Mouse (Mus musculus): ENCODE data around the gene Tpcn1. TPM values are rescaled to one million over a fixed set of nuclear protein-coding genes. Genes with fewer than 3 reads are reported as not detected.
A peak's percentile ranks its signal among the peaks of the same experiment; 100 is the strongest.

Gene Tpcn1
- polyA plus RNA-seq, 1 experiment from 2014 or later: 24.0 TPM

DNA sequence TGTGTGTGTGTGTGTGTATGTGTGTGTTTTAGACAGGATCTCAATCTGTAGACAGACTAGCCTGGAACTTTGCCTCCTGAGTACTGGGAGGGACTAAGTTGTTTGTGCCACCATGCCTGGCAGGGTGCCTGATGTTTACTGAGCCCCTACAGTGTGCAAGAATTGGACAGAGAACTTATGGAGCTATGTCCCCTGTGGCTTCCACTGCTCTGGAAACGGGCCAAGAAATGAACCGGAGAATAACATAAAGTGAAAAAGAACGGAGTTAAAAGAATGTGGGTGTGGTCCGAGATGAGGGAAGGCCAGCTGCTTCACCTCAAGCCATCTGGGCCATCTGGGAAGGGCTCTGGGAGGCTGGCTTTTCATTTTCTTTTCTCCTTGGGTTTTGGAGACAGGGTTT, 73.7 kb downstream of the Tpcn1 start:
- Histone ChIP-seq H3K4me3 (no peak overlapping the region), H3K4me2 (replicated peaks) (no peak overlapping the region; the same call in 1 of the 2 replicates), H3K27me3 (peaks cover 5% of the 10 kb centered on the region), H3K36me3 (no peaks in the 10 kb centered on the region), H3K27ac (peak overlapping the region; percentile 63; the same call in 1 of the 2 replicates), H3K9ac (no peak overlapping the region), H3K4me1 (peaks cover 59% of the 10 kb centered on the region), H3K9me3 (no peaks in the 10 kb centered on the region)
- ATAC-seq (ENCODE audit: low FRiP score, low read depth): no peak
- 2% methylated on average over 4 of the region's 4 CpGs for WGBS

DNA sequence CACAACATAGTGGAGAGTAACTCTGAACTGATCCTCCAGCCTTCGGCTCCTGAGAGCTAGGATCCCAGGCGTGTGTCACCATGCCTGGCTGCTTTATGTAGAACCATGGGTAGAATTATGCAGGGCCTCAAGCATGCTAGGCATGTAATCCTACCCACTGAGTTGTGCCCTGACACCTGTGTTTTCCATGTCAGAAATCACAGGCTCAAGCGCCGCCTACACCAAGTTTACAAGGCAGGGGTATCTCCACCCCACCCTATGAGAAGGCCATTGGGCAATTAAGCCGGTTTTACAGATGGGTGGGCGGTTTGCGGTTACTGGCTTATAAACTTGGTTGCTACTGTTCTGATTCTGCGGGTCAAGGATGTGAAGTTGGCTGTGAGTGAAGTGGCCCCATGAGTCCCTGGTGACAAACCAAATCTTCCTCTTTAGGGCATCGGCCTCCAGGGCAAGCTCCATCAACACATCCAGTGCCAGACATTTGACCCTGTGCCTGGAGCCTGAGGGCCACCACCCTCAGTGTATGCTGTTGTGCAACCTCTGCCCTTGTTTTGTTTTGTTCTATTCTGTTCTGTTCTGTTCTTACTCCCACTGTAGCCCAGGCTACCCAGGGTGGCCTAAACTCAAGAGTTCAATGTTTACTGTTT, 74.3 kb downstream of the Tpcn1 start:
- peak; percentile 16 for ATAC-seq (ENCODE audit: low FRiP score, low read depth)
- WGBS: 49% methylated on average over 9 of the region's 9 CpGs
- no peak overlapping the region for H3K9ac ChIP-seq
- no peak overlapping the region for H3K4me3 ChIP-seq
- H3K27ac ChIP-seq: peak overlapping the region; percentile 63; the same call in 1 of the 2 replicates
- no peak overlapping the region for H3K4me2 ChIP-seq (replicated peaks)
- H3K27me3 ChIP-seq: peaks cover 5% of the 10 kb centered on the region
- peaks cover 4% of the 10 kb centered on the region; the same call in 1 of the 2 replicates for H3K9me3 ChIP-seq
- H3K4me1 ChIP-seq: peaks cover 59% of the 10 kb centered on the region
- H3K36me3 ChIP-seq: no peaks in the 10 kb centered on the region

DNA sequence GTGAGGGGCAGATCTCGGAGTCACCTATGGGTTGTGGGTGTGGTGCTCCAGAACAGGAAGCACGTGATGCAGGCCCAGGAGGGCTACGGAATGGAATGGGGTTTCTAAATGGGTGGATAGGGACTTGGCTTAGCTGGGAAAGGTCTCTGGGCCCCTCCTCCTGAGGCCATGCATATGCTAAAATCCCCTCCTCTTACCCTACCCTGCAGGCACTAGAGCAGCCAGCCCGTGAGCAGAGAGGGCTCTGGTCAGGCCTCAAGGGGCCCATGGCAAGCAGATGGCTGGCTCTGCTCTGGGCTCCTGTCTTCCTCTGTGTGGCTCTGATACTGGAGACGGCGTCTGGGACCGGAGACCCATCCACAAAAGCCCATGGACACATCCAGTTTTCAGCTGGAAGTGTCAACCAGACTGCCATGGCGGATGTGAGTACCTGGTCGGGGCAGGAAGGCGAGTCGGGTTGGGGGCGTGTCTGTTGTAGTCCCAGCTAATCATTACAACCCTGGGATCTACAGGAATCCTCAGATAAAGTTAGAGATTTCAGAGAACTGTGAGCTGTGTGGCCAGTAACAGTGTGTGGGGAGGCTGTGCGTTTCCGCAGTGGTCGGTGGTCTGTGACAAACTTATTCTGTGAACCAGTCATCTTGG, 75.4 kb downstream of the Tpcn1 start:
- Histone ChIP-seq H3K9ac (no peak overlapping the region), H3K36me3 (no peaks in the 10 kb centered on the region), H3K9me3 (peaks cover 4% of the 10 kb centered on the region; the same call in 1 of the 2 replicates), H3K4me2 (replicated peaks) (peak overlapping the region; percentile 21; the same call in 1 of the 2 replicates), H3K4me3 (no peak overlapping the region), H3K4me1 (peaks cover 59% of the 10 kb centered on the region), H3K27ac (no peak overlapping the region), H3K27me3 (peaks cover 5% of the 10 kb centered on the region)
- 44% methylated on average over 15 of the region's 15 CpGs for WGBS
- no peak for ATAC-seq (ENCODE audit: low FRiP score, low read depth)

DNA sequence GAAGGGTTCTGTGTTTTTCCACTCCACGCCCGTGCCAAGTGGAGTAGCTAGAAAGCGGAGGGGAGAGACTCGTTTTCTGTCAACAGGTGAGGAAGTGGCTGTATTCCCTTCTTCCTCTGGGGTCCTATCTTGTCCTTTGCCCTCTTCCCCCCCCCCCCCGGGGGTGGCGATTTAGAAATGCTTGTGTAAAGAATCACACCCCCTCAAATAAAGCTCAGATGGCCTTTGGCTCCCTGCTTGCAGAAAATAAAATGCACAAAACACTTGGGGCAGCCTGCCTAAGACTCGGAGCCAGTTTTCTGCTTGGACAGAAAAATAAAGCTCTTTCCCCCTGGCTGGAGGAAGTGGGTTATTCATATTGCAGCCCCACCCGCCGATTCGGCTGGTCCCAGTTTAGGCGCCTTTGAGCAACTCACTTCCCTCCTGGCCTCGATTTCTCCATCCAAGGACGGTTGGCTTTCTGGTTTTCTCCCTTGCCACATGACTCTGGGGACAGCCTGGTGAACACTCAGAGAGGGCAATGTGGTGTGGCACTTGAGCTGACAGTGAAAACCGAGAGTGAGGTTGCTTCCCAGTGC, 76.7 kb downstream of the Tpcn1 start:
- Histone ChIP-seq H3K36me3 (no peaks in the 10 kb centered on the region), H3K9ac (peak overlapping the region; percentile 59), H3K4me2 (replicated peaks) (peak overlapping the region; percentile 70), H3K4me3 (peak overlapping the region; percentile 57), H3K9me3 (peaks cover 4% of the 10 kb centered on the region; the same call in 1 of the 2 replicates), H3K4me1 (peaks cover 61% of the 10 kb centered on the region), H3K27me3 (peaks cover 5% of the 10 kb centered on the region), H3K27ac (no peak overlapping the region)
- ATAC-seq (ENCODE audit: low FRiP score, low read depth): no peak
- 28% methylated on average over 14 of the region's 14 CpGs for WGBS

DNA sequence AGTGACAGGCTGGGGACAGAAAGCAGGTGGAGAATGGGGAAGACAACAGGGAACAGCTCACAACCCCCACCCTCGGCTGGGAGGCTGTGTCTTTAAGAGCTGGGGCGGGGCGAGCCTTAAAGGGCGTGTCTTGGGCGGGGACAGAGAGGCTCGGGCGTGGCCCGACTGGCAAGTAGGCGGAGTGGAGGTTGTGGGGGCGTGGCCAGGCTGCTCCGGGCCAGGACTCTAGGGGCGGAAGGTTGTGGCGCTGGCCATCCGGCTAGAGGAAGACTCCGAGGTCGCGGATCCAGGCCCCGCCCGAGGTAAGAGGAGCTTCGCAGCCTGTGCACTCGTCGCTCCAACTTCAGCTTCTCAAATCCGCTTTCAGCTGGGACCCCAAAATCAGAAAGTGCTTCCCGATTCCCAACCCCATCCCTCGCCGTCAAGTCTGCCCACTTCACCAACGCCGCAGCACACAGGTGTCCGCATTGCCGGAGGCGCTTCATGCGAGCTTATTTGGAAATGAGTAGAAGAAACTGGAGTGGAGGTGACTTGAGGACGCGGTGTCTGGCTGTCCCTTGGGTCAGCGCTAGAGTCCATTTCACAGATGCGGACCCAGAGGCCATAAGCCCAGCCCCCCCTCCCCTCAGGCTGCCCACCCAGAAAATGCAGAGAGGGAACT, 77.4 kb downstream of the Tpcn1 start, which contains the start of gene Slc8b1:
Slc8b1 (plus strand) TSS at position 187 of the 661 bp plus-strand sequence.
- 1% methylated on average over 36 of the region's 36 CpGs for whole genome bisulfite sequencing
- Histone ChIP-seq H3K27me3 (peaks cover 5% of the 10 kb centered on the region), H3K4me2 (replicated peaks) (peak within 1 kb of the TSS; percentile 70), H3K9ac (peak within 1 kb of the TSS; percentile 59), H3K36me3 (no peaks in the 10 kb centered on the region), H3K4me3 (peak within 1 kb of the TSS; percentile 57), H3K4me1 (peaks cover 60% of the 10 kb centered on the region), H3K27ac (no peak within 1 kb of the TSS), H3K9me3 (peaks cover 4% of the 10 kb centered on the region; the same call in 1 of the 2 replicates)
- peak; percentile 83 for ATAC-seq (ENCODE audit: low FRiP score, low read depth)

DNA sequence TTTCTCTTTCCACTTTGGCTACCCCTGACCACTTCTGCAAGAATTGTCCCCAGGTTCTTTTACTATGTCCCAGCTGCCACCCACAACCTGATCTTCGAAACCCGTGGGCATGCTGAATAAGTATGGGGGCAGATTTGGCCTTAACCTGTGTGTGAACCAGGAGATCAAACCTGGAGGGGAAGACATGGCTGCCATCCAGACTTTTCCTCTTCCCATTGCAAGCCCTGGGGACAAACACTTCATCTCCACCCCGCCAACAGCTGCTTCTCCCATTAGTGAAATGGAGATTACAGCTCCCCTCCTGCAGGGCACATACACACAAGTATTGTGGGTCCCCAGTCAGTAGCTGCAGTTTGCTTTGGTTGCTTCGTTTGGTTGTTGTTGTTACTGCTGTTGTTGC, 81.2 kb downstream of the Tpcn1 start:
- Histone ChIP-seq H3K9ac (no peak overlapping the region), H3K27me3 (peaks cover 5% of the 10 kb centered on the region), H3K4me1 (peaks cover 37% of the 10 kb centered on the region), H3K4me2 (replicated peaks) (no peak overlapping the region), H3K27ac (no peak overlapping the region), H3K4me3 (no peak overlapping the region), H3K9me3 (peaks cover 4% of the 10 kb centered on the region; the same call in 1 of the 2 replicates), H3K36me3 (no peaks in the 10 kb centered on the region)
- 58% methylated on average over 4 of the region's 4 CpGs for WGBS
- ATAC-seq (ENCODE audit: low FRiP score, low read depth): no peak

DNA sequence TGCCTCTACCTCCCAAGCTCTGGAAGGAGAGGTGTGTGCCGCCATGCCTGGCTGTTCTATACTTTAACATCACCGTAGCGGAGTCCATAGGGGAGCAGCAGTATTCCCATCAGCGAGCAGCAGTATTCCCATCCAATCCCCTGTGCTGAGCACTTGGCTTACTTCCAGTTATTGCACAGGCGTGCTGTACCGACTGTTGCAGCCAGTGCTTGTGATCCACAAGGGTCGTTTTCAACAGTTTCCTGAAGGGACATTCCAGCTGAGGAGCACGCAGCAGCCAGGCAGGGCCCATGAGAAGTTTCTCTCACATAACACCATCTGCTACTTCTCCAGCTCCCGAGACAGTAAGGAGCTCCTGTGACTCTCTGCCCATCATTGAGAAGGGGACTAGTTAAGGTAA, 82.0 kb downstream of the Tpcn1 start:
- 43% methylated on average over 9 of the region's 9 CpGs for WGBS
- no peak for ATAC-seq (ENCODE audit: low FRiP score, low read depth)
- Histone ChIP-seq H3K9ac (no peak overlapping the region), H3K4me1 (peaks cover 38% of the 10 kb centered on the region), H3K9me3 (peaks cover 4% of the 10 kb centered on the region; the same call in 1 of the 2 replicates), H3K4me2 (replicated peaks) (no peak overlapping the region), H3K36me3 (no peaks in the 10 kb centered on the region), H3K27me3 (no peaks in the 10 kb centered on the region), H3K4me3 (no peak overlapping the region), H3K27ac (no peak overlapping the region)

DNA sequence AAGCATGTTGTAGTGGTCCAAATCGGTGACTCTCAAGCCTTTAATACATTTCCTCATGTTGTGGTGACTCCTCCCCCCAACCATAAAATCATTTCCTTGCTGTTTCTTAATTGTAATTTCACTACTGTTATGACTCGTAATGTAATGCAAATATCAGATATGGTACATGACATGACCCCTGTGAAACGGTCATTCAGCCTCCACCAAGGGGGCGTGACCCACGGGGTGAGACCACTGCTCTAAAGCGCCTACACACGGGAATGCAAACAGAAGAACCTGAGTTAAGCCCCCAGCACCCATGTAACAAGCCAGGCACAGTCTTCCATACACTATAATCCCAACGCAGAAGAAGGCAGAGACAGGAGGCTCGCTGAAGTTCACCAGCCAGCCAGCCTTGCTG, 82.7 kb downstream of the Tpcn1 start:
- Histone ChIP-seq H3K4me1 (peaks cover 35% of the 10 kb centered on the region), H3K27ac (no peak overlapping the region), H3K4me2 (replicated peaks) (peak overlapping the region; percentile 29; the same call in 1 of the 2 replicates), H3K9me3 (peaks cover 4% of the 10 kb centered on the region; the same call in 1 of the 2 replicates), H3K36me3 (no peaks in the 10 kb centered on the region), H3K9ac (no peak overlapping the region), H3K4me3 (no peak overlapping the region), H3K27me3 (no peaks in the 10 kb centered on the region)
- WGBS: 71% methylated on average over 9 of the region's 9 CpGs
- ATAC-seq (ENCODE audit: low FRiP score, low read depth): no peak

DNA sequence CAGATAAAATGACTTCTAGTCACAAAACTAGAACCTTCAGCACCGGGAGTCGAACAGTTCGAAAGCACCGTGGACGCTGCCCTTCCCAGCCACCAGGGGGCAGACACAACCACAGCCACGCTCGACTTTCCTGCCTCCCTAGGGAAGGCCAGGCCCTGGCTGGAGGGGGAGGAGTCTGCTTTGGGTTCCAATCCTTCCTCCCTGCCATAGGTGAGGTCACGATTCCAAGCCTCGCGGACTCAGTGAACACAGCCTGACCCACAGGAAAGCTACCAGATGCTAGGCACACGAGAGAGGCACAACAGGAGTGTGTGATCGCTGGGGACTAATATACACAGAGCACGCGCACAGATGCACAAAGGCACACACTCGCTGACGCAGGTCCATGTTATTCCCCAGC, 83.1 kb downstream of the Tpcn1 start:
- no peaks in the 10 kb centered on the region for H3K27me3 ChIP-seq
- H3K4me3 ChIP-seq: no peak overlapping the region
- no peak overlapping the region for H3K9ac ChIP-seq
- H3K9me3 ChIP-seq: peaks cover 4% of the 10 kb centered on the region; the same call in 1 of the 2 replicates
- no peaks in the 10 kb centered on the region for H3K36me3 ChIP-seq
- 23% methylated on average over 16 of the region's 16 CpGs for WGBS
- no peak overlapping the region for H3K27ac ChIP-seq
- peaks cover 31% of the 10 kb centered on the region for H3K4me1 ChIP-seq
- ATAC-seq (ENCODE audit: low FRiP score, low read depth): no peak
- H3K4me2 ChIP-seq (replicated peaks): peak overlapping the region; percentile 29

DNA sequence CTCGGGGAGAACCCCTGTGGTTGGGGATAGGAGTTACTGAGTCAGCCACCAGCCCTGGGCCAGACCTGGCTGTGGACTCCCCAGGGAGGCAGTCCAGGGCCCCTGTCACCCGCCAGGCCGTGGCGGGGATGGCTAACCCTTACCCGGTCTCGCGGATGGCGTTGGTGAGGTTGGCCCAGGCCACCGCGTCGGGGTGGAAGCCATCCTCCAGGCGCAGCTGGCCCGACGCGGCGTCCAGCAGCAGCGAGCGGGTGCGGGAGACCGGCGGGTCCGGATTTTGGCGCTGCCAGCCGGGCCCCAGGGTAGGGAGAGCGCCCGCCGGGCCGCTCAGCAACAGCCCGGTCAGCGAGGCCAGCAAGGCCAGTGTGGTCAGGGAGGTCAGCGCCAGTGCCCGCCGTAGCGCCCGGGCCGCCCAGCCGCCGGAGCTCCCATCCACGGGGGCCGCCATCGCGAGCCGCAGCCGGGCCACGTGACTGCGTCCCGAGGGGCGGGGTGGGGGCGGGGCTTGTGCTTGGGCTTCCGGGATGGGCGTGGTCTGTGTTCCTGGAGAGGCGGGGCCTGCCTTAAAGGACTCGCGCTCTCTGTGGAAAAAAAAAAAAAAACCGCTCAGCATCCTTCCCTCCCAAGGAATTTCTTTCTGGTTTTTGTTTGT, 85.2 kb downstream of the Tpcn1 start, which contains the start of gene Plbd2:
Plbd2 (minus strand) TSS at position 482 of the 652 bp plus-strand sequence.
- Histone ChIP-seq H3K9me3 (no peaks in the 10 kb centered on the region), H3K27ac (no peak within 1 kb of the TSS), H3K4me1 (peaks cover 28% of the 10 kb centered on the region), H3K9ac (peak within 1 kb of the TSS; percentile 92), H3K4me3 (peak within 1 kb of the TSS; percentile 90), H3K27me3 (no peaks in the 10 kb centered on the region), H3K36me3 (peaks cover 10% of the 10 kb centered on the region; the same call in 1 of the 2 replicates), H3K4me2 (replicated peaks) (peak within 1 kb of the TSS; percentile 97)
- ATAC-seq (ENCODE audit: low FRiP score, low read depth): peak; percentile 60
- under 1% methylated on average over 44 of the region's 55 CpGs for WGBS

DNA sequence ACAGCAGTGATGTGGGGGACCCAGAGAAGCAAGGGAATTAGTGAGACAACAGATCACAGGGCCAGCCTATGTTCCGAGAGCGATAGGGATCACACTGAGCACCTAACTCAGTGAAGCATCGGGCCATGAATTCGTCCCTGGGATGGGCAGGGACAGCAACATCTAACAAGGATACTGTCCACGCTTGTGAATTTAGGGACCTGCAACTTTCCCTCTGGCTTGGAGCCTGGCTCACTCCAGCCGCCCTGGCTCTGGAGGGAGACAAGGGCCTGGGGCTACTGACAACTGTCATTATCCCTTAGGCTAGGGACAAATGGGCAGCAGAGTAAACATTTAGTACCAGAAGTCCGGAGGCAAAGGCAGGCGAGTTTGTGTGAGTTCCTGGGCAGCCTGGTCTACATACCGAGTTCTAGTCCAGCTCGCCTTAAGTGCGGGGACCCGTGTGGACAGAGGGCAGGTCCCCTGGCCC, 85.8 kb downstream of the Tpcn1 start:
- Histone ChIP-seq H3K4me3 (peak overlapping the region; percentile 90), H3K36me3 (peaks cover 12% of the 10 kb centered on the region; the same call in 1 of the 2 replicates), H3K9ac (peak overlapping the region; percentile 92), H3K27ac (no peak overlapping the region), H3K9me3 (no peaks in the 10 kb centered on the region), H3K27me3 (no peaks in the 10 kb centered on the region), H3K4me2 (replicated peaks) (peak overlapping the region; percentile 97), H3K4me1 (peaks cover 28% of the 10 kb centered on the region)
- 11% methylated on average over 12 of the region's 12 CpGs for WGBS
- ATAC-seq (ENCODE audit: low FRiP score, low read depth): no peak

Data from limb, embryonic 13.5 days (tissue).